Comparison of ENCODE assay signal across 23 mouse cellular contexts in the genomic region with DNA sequence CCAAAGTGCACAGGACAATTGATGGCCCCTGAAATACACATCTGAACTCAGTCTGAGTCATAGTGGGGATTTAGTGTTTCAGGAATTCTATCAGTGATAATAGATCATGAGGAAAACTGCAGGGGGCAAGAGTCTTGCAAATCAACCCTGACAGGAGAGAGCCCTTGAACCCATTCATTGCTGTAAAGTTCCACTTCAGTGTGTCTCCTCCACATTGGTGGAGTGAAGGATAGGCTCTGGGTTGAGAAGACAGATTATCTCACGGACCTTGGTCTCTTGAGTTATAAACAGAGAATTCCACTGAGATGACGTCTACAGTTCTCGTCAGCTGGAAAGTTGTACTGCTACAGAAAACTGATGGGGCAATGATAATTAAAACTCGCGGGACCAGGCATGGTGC.
DNase-seq lines count a peak whose midpoint lies in the region; ATAC-seq and TF ChIP-seq lines count a peak whose summit lies in the region.
"Had no signal": no experiment of that assay in that cellular context is flagged by ENCODE, and none has a peak within 500 bp of the region (broad histone marks: within the 10 kb centered on the region; RNA-seq: fewer than 3 reads in every experiment).

No protein-coding gene starts in this region.

- no peak for ATAC-seq in kidney, embryonic 14.5 days (ENCODE audit: low FRiP score, low TSS enrichment)
- ATAC-seq: activated CD4-positive, CD25-positive, alpha-beta regulatory T cell, adult 4 months; CD4-positive, CD25-positive, alpha-beta regulatory T cell, adult 4 months; forebrain, embryonic 16.5 days; hindbrain, postnatal 0 days had no signal

- intact Hi-C loops in left cerebral cortex, postnatal 25 days (cut with DNase I) = no loop called here

- TF ChIP-seq CTCF in layer of hippocampus, adult 2 months (conservative IDR thresholded peaks at IDR 0.05) = no peak

- no peaks in the 10 kb centered on the region for H3K36me3 ChIP-seq in kidney, embryonic 14.5 days (ENCODE audit: control insufficient read depth, insufficient read depth, low read length)
- H3K36me3 ChIP-seq: embryonic facial prominence, embryonic 13.5 days; forebrain, embryonic 12.5 days; G1E; heart, embryonic 13.5 days; hindbrain, embryonic 13.5 days had no signal

- WGBS in kidney, embryonic 14.5 days = 74% methylated on average over 5 of the region's 5 CpGs

- H3K27ac ChIP-seq in layer of hippocampus, adult 2 months = no peak overlapping the region
- H3K27ac ChIP-seq in kidney, embryonic 14.5 days (ENCODE audit: low read depth, low read length) = no peak overlapping the region
- H3K27ac ChIP-seq: embryonic facial prominence, embryonic 13.5 days; forebrain, embryonic 12.5 days; heart, embryonic 13.5 days; hindbrain, embryonic 13.5 days; hindbrain, postnatal 0 days had no signal

- no peaks in the 10 kb centered on the region for H3K27me3 ChIP-seq in kidney, embryonic 14.5 days (ENCODE audit: control insufficient read depth, insufficient read depth, low read length)
- H3K27me3 ChIP-seq: embryonic facial prominence, embryonic 13.5 days; forebrain, embryonic 12.5 days; heart, embryonic 13.5 days; hindbrain, embryonic 13.5 days had no signal

- H3K4me3 ChIP-seq in layer of hippocampus, adult 2 months = no peak overlapping the region
- H3K4me3 ChIP-seq in kidney, embryonic 14.5 days (ENCODE audit: low read length) = no peak overlapping the region
- H3K4me3 ChIP-seq: embryonic facial prominence, embryonic 13.5 days; forebrain, embryonic 12.5 days; heart, embryonic 13.5 days; hindbrain, embryonic 13.5 days had no signal

- no peak overlapping the region for H3K4me2 ChIP-seq in kidney, embryonic 14.5 days (replicated peaks; ENCODE audit: low read depth, low read length)
- H3K4me2 ChIP-seq: embryonic facial prominence, embryonic 13.5 days; forebrain, embryonic 12.5 days; heart, embryonic 13.5 days; hindbrain, embryonic 13.5 days had no signal

- no peaks in the 10 kb centered on the region for H3K4me1 ChIP-seq in kidney, embryonic 14.5 days (ENCODE audit: control insufficient read depth, insufficient read depth, low read length)
- H3K4me1 ChIP-seq: embryonic facial prominence, embryonic 13.5 days had no signal

- H3K9me3 ChIP-seq in kidney, embryonic 14.5 days (ENCODE audit: control insufficient read depth, low read length) = peaks cover 2% of the 10 kb centered on the region; the same call in 1 of the 2 replicates
- H3K9me3 ChIP-seq: embryonic facial prominence, embryonic 13.5 days; forebrain, embryonic 12.5 days; G1E; heart, embryonic 13.5 days; hindbrain, embryonic 13.5 days had no signal

- no peak overlapping the region for H3K9ac ChIP-seq in kidney, embryonic 14.5 days (ENCODE audit: low read depth, low read length)
- H3K9ac ChIP-seq: embryonic facial prominence, embryonic 13.5 days; forebrain, embryonic 12.5 days; heart, embryonic 13.5 days; hindbrain, embryonic 13.5 days had no signal

- DNase-seq in adrenal gland, adult (ENCODE audit: inconsistent age in 2 of 2, low spot score in 1 of 2) = peak; percentile 77 to 91
- DNase-seq in adrenal gland, postnatal 4 days (ENCODE audit: low spot score in 2 of 2) = no peak
- DNase-seq in Muller cell, postnatal 12 days (ENCODE audit: inconsistent ontology term) = peak; percentile 22
- peak; percentile 38 to 62 for DNase-seq in adrenal gland, postnatal 36 days
- peak; percentile 17 for DNase-seq in mesoderm, embryonic 11.5 days (ENCODE audit: low read depth, low spot score)
- DNase-seq in left cerebral cortex, postnatal 25 days (ENCODE audit: low spot score in 2 of 2) = no peak
- DNase-seq in layer of hippocampus, adult 2 months (ENCODE audit: low spot score in 2 of 2) = no peak
- DNase-seq: B cell, adult 2 months; cerebellum, adult 18-20 months; cerebellum, adult 9-11 months; cerebellum, postnatal 36 days; gastrocnemius, postnatal 25 days; heart, postnatal 4 days had no signal

Comparison
In these comparisons a context has a peak if more than half of its experiments do, and no peak if none do; other contexts are left out.
1. DNase-seq: peak in adrenal gland, adult (2 of 2), Muller cell, postnatal 12 days (single experiment), adrenal gland, postnatal 36 days (2 of 2) and mesoderm, embryonic 11.5 days (single experiment); none in adrenal gland, postnatal 4 days (0 of 2), left cerebral cortex, postnatal 25 days (0 of 2) and layer of hippocampus, adult 2 months (0 of 2).